Mouse (Mus musculus) erythroid progenitor cell, adult 5-6 weeks (primary cell): ENCODE data around the gene Lrsam1. TPM values are rescaled to one million over a fixed set of nuclear protein-coding genes. Genes with fewer than 3 reads are reported as not detected.

ENCODE experiments used
- ATAC-seq: replicated peaks from 2 replicates; pipeline ENCODE4 v1.8.0; 2016; ENCODE audit warnings: moderate number of reproducible peaks, mild to moderate bottlenecking, moderate TSS enrichment, inconsistent platforms; ENCODE audit not compliant: poor library complexity, low FRiP score, severe bottlenecking
- total RNA-seq, 2 experiments: library from RNA; stranded (forward) in 1 of 2; stranded (reverse) in 1 of 2; fragments of 150-400 nt in 1 of 2; fragments of 186-747, 209-891 nt in 1 of 2; gene quantifications; 2 replicates each; pipeline versions ENCODE4 v1.2.3 to v1.2.4; 2015 to 2017; ENCODE audit warnings: low replicate concordance in 2 of 2

The Lrsam1 gene
- total RNA-seq, 2 experiments from 2014 or later = 0.30 to 3.8 TPM

- ATAC-seq = no peak
Observed at GRCm38 (mm10) chr2:32903470-32903869, 57.9 kb downstream of the Lrsam1 start.

DNA sequence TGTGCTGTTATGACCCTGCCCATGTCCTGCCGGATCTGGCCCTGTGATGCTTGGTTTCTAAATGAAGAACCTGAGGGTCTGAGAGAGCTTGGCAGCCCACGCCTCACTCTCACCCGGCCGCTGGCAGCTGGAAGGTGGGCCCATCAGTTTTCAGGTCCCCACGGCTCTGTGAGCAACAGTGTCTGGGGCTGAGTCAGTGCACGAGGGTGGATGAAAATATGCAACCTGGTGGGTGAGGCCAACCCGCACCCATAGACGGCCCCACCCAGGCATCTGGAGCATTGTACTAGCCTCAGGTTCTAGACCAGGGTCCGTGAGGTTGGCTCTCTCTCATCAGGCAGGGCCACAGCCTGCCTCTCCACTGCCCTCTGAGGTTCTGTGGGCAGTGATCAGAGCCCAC lies 59.3 kb downstream of the Lrsam1 start:
- no peak for ATAC-seq

- ATAC-seq = no peak
Observed at GRCm38 (mm10) chr2:32898983-32899382, 62.4 kb downstream of the Lrsam1 start.

DNA sequence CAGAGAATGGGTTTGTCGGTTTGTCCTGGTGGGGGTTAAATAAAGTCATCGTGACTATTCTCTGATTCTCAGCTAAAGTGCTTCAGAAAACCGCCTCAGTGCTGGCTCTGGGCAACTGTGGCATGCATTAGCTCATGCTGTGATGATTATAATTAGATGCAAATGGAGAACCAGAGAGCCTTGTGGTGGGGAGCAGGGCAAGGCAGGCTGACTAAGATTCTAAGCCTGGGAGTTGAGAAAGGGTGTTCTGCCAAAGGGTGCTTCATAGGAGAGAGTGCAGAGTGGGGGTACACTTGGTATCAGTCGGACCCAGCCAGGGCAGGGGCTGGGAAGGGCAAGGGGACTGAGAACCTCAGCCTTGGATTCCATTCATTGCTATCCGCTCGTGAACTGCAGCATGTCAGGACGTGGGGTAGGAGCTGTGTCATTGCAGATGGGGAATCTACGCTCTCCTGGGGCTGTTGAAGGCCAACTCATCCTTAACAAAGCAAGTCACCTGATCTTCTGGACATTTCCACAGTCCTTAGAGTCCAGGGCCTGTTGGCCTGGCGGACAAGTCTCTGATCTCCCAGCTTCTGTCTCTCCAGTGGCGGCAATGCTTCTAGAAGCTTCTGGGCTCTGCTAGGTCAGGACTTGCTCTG lies 64.8 kb downstream of the Lrsam1 start:
- ATAC-seq = no peak

GRCm38 (mm10) chr2:32895606-32896106 lies 65.8 kb downstream of the Lrsam1 start:
- ATAC-seq = no peak

DNA sequence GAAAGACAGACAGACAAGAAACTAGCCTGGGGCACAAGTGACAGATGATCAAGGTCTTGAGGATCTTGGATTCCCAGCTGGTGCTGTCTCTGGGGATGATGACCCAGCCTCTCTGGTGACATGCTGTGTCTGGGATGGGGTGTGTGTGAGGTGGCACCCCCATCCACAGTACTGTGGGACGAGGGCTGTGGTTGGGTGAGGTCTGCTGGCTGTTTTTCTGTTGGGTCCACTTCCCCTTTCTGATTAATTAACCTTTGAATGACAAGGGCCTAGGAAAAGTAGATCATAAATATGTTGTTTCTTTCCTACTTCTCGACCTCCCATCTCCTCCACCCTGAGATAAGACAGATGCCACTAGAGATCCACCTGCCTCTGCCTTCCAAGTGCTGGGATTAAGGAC lies 67.3 kb downstream of the Lrsam1 start:
- ATAC-seq = no peak

- ATAC-seq = no peak
Observed at GRCm38 (mm10) chr2:32892490-32892889, 68.9 kb downstream of the Lrsam1 start.

GRCm38 (mm10) chr2:32891278-32891677 lies 70.1 kb downstream of the Lrsam1 start:
- ATAC-seq = no peak

- no peak for ATAC-seq
Observed at GRCm38 (mm10) chr2:32890280-32890679, 71.1 kb downstream of the Lrsam1 start.

DNA sequence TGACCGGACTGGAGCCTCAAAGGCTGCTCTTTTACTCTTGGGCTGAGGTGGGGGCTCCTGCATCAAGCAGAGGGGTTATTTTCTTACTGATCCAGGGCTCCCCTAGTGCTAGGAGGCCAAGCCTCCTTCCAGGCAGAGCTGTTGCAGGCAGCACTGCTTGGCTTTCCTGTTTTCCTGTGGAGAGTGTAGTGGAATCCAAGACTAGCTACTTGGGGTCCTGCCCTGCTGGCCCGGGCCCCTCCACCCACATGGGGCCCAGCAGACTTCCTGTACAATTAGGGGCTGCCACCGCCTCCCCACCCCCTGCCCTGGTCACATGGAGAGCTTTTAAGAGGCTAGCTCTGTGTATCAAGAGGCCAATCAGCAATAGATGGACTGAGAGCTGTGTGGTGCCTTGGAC lies 72.9 kb downstream of the Lrsam1 start:
- ATAC-seq = no peak

GRCm38 (mm10) chr2:32888029-32888428 lies 73.4 kb downstream of the Lrsam1 start:
- no peak for ATAC-seq

- no peak for ATAC-seq
Observed at GRCm38 (mm10) chr2:32884745-32885144, 76.7 kb downstream of the Lrsam1 start.

DNA sequence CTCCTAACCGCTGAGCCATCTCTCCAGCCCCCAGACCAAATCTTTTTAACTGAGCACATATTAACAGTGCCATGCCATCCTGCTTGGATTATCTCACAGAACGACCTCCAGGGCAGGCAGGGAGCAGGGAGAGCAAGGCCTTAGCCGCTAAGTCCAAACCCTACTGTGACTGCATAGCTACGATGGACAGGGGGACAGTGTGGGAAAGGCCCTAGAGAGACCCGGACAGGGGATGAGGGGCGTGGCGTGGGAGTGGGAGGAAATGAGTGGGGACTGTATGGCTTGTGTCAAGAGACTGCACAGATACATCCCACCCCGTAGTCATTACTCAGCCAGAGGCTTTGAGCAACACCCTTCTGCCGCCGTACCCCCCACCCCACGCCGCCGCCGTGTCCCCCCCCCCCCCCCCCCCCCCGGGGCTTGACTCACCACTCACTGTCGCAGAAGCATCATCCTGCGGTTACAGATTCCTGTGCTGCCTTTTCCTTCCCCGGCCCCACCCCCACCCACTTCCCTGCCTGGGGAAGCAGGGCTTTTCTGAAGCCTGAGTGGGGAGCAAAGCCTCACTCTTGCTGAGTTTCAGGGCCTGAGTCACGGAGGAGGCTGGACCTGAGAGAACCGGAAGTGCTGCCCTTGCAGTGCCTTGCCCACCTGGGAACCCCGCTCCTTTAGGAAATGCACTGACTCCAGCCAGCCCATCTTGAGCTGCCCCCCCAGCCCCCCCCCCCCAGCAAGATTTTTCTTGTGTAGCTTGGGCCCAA lies 79.0 kb downstream of the Lrsam1 start:
- no peak for ATAC-seq

GRCm38 (mm10) chr2:32881723-32882122 lies 79.7 kb downstream of the Lrsam1 start:
- no peak for ATAC-seq

DNA sequence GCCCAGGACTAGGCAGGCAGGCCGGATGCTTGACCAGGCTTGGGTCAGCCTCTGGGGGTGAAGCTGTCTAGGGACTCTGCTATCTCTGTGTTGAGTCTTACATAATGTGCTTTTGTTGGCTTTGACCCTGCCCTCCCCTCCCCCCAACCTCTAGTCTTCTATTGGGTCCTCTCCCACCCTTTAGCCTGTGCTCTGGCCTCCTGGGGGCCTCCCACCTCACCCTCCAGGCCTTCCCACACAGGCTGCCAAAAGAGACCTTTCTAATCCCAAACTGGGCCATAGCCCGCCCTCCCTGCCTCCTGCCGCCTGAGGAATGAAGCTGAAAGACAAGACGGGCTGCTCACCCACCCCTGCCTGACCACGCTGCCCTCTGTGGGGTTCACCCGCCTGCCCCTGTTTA lies 80.4 kb downstream of the Lrsam1 start:
- ATAC-seq = no peak

GRCm38 (mm10) chr2:32879593-32879992 lies 81.8 kb downstream of the Lrsam1 start:
- no peak for ATAC-seq

DNA sequence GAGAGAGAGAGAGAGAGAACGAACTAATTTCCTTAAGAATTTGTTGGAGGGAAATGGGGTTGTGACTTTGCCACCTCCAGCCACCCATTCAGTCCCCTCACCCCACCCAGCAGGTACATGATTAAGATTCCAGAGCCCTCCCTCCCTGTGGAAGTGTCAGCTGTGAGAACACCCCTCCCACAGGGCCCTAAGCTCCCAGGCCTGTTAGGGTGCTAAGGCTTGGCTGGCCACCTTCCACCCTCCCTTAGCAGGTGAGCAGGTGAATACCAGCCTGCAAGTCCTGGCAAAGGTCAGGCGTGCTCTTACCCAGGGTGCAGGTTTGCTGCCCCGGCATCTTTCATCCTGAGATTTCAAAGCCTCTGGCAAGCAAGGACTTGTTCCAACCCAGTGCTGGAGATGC lies 83.0 kb downstream of the Lrsam1 start:
- ATAC-seq = no peak

DNA sequence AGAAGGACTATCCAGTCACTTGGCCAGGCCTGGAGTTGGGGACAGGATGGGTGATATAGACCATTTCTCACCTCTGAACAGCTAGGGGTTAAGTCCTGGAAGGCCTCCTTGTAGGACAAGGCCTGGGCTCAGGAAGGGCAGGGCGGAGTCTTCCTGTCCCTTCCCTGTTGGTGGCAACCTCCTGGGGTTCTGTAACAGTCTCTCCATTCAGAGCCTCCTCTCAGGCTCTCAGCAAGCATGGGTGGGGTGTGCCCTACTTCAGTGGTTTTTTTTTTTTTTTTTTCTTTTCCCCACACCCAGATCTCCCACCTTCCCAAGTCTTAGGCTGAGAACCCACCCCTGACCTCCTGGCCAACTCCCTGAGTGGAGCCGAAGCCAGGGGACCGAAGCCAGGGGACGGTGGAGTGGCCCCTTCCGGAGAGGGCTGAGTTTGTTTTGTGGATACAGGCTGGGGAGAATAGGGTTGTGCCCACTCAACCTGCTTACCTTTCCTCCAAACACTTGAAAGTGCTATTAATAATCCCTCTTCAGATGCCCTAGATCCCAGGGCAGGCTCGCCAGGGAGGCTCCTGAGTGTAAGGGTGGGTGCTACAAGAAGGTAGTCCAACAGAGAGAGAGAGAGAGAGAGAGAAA lies 83.5 kb downstream of the Lrsam1 start:
- ATAC-seq = no peak

DNA sequence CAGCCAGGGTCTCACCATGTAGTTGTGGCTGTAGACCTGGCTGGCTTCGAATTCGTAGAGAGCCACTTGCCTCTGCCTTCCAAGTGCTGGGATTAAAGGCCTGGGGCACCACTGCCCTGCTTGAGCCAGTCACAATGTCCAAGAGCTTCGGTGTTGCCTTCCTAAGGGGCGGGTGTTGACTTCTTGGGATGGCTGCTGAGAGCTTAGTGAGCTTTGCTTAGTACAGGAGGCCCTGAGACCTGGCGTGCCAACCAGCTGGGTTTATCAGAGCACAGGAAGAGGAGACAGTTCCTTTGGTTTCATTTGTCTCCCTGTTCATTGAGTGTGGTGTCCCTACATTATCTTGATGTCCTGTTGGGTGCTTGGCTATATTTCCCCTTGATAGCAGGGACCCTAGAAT lies 84.1 kb downstream of the Lrsam1 start:
- ATAC-seq = no peak

DNA sequence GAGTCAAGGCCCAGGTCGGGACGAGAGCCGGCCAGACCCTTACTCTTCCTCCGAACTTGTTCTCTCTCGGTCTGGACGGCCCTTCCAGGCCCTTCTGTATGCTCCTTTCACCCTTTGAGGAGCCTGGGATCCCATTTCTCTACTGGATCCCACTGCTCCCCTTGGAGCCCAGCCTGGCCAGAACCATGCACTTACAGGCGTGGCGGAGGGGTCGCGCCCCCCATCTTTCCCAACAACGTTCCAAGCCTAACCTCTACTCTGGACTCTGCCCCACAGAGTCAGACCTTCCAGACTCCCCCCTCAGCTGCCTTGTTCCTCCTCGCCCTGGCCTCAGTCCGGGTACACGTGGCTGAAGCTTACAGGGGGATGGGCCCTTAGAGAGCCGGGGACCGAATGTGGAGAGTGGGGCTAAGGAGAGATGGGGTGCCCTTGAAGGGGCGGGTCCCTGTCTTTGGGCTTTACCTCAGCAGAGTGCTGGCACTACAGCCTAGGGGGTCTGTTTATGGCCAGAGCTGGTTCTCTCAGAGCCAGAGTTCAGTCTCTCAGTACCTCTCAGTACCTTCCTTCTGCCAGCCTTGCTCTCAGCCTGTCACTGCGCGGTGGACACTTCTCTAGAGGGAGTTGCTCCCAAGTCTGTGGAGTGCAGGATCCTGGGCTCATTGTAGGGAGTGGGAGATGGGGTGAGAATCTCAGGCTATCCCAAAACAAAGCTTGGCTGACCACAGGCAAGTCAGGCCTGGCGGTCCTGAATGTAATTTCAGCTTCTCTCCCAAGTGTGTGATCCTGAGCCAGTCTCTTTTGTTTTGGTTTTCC lies 84.7 kb downstream of the Lrsam1 start:
- no peak for ATAC-seq
